ENCODE assay signal across 13 mouse cellular contexts in genomic region chr6:122762952-122763700, GRCm38 (mm10). TPM values are rescaled to one million over a fixed set of nuclear protein-coding genes. Genes with fewer than 3 reads are reported as not detected.
DNase-seq lines count a peak whose midpoint lies in the region; ATAC-seq and TF ChIP-seq lines count a peak whose summit lies in the region.
"Had no signal": no experiment of that assay in that cellular context is flagged by ENCODE, and none has a peak within 500 bp of the region (broad histone marks: within the 10 kb centered on the region; RNA-seq: fewer than 3 reads in every experiment).

No protein-coding gene starts in this region.

- WGBS in kidney, embryonic 16.5 days: 69% methylated on average over 11 of the region's 11 CpGs

- peak overlapping the region; percentile 93 for H3K27ac ChIP-seq in left cerebral cortex, adult 2 months
- H3K27ac ChIP-seq in ES-E14 (ENCODE audit: insufficient read depth, low read depth, low read length, poor library complexity, severe bottlenecking): peak overlapping the region; percentile 98
- no peak overlapping the region for H3K27ac ChIP-seq in kidney, embryonic 16.5 days (ENCODE audit: low read length)
- H3K27ac ChIP-seq: embryonic facial prominence, embryonic 15.5 days had no signal

- H3K9ac ChIP-seq in ES-E14 (ENCODE audit: insufficient read depth, low read depth, low read length, poor library complexity, severe bottlenecking): peak overlapping the region; percentile 80
- H3K9ac ChIP-seq in kidney, embryonic 16.5 days (replicated peaks; ENCODE audit: low read length): no peak overlapping the region
- H3K9ac ChIP-seq: embryonic facial prominence, embryonic 15.5 days had no signal

- no peaks in the 10 kb centered on the region for H3K9me3 ChIP-seq in ES-E14 (ENCODE audit: control insufficient read depth, insufficient read depth, low read depth, low read length)
- no peaks in the 10 kb centered on the region for H3K9me3 ChIP-seq in kidney, embryonic 16.5 days (ENCODE audit: low read length)
- H3K9me3 ChIP-seq: embryonic facial prominence, embryonic 15.5 days; neural tube, embryonic 13.5 days had no signal

- peak; percentile 33 for ATAC-seq in megakaryocyte, adult 5-6 weeks (ENCODE audit: poor library complexity, severe bottlenecking)
- ATAC-seq in kidney, embryonic 16.5 days (ENCODE audit: low FRiP score, low TSS enrichment): no peak

- no peaks in the 10 kb centered on the region for H3K36me3 ChIP-seq in ES-E14 (ENCODE audit: control insufficient read depth, insufficient read depth, low read length, poor library complexity, severe bottlenecking)
- no peaks in the 10 kb centered on the region for H3K36me3 ChIP-seq in kidney, embryonic 16.5 days (ENCODE audit: insufficient read depth, low read length)
- H3K36me3 ChIP-seq: embryonic facial prominence, embryonic 15.5 days; neural tube, embryonic 13.5 days had no signal

- H3K4me3 ChIP-seq in left cerebral cortex, adult 2 months: no peak overlapping the region
- H3K4me3 ChIP-seq in ES-E14 (ENCODE audit: insufficient read depth in 1 of 2, low read depth in 1 of 2, low read length in 2 of 2, poor library complexity in 1 of 2, severe bottlenecking in 1 of 2): peak overlapping the region in 1 of 2 experiments; percentile 61; a peak in 2 of 4 replicates
- H3K4me3 ChIP-seq in kidney, embryonic 16.5 days (ENCODE audit: low read length): no peak overlapping the region

- no peak for TF ChIP-seq CTCF in left cerebral cortex, adult 2 months (IDR thresholded peaks at IDR 0.05)

- in situ Hi-C loops in ES-E14 (cut with MboI; ENCODE audit: low sequenced_read_pairs in 2 of 2, unreplicated experiment in 2 of 2): no loop called here

- peaks cover 24% of the 10 kb centered on the region for H3K27me3 ChIP-seq in kidney, embryonic 16.5 days (ENCODE audit: insufficient read depth, low read length)

- intact Hi-C loops in left cerebral cortex, adult 2 months (cut with DNase I): no loop called here
- intact Hi-C loops in left cerebral cortex, postnatal 36 days (cut with DNase I): loop anchor here (5.0 kb wide), 1 partner anchor 49 kb away; no protein-coding TSS in a partner anchor

- no peak for DNase-seq in left cerebral cortex, adult 2 months (ENCODE audit: extremely low spot score in 1 of 2, low spot score in 2 of 2)
- DNase-seq in left cerebral cortex, postnatal 36 days (ENCODE audit: low spot score in 2 of 2): no peak
- no peak for DNase-seq in ES-E14 (ENCODE audit: low read depth, low spot score)
- DNase-seq in c-Kit-positive CD71-positive TER-119-negative erythroid progenitor cells, embryonic 14.5 days (ENCODE audit: low read depth): peak; percentile 77
- DNase-seq in urinary bladder, adult 2 months (ENCODE audit: low spot score): no peak
- DNase-seq: gastrocnemius, postnatal 25 days; kidney, adult 11 months; lung, postnatal 10 days; thymus, postnatal 36 days had no signal

- H3K4me2 ChIP-seq in kidney, embryonic 16.5 days (replicated peaks; ENCODE audit: low read depth, low read length): no peak overlapping the region

- H3K4me1 ChIP-seq in ES-E14 (ENCODE audit: control insufficient read depth in 2 of 2, insufficient read depth in 2 of 2, low read length in 2 of 2, poor library complexity in 1 of 2): peaks cover 3 to 18% of the 10 kb centered on the region in 2 experiments; a peak in 2 of 4 replicates
- H3K4me1 ChIP-seq in kidney, embryonic 16.5 days (ENCODE audit: insufficient read depth, low read length): peaks cover 17% of the 10 kb centered on the region

TF ChIP-seq in ES-E14, 5 proteins besides CTCF, POLR2A, EP300 and RAD21:
- TF ChIP-seq MAFK (IDR thresholded peaks at IDR 0.05; ENCODE audit: insufficient read depth, low read depth, low read length) (no peak), ZC3H11A (IDR thresholded peaks at IDR 0.05; ENCODE audit: borderline replicate concordance, low read depth, low read length) (no peak), CHD2 (IDR thresholded peaks at IDR 0.05; ENCODE audit: low read depth, low read length) (no peak), HCFC1 (IDR thresholded peaks at IDR 0.05; ENCODE audit: borderline replicate concordance, insufficient read depth, low read length) (no peak), ZNF384 (IDR thresholded peaks at IDR 0.05; ENCODE audit: low read depth, low read length) (no peak)

RNA-seq across cellular contexts. Expression of gene Slc2a3, which starts 38.3 kb away (rescaled TPM):
- 100 to 1,000 TPM; 111 to 128 TPM for total RNA-seq in left cerebral cortex, adult 2 months (2021)
- 100 to 1,000 TPM; 125 to 138 TPM for total RNA-seq in left cerebral cortex, postnatal 36 days (2021)
- 890 and 1,987 TPM in 2 replicates for total RNA-seq in ES-E14 (2012; rRNA removed)
- total RNA-seq in megakaryocyte, adult 5-6 weeks (2015): 44.5 and 48.4 TPM in 2 replicates
- total RNA-seq in megakaryocyte, adult 5-6 weeks (2017): 51.4 and 63.5 TPM in 2 replicates
- 5.1 and 5.9 TPM in 2 replicates for polyA plus RNA-seq in urinary bladder, adult 2 months (2012; rRNA removed)
- 8.6 and 9.6 TPM in 2 replicates for polyA plus RNA-seq in kidney, embryonic 16.5 days (2015; fragmentation: Nextera tagmentation; extraction: Ambion mirVana)

RNA-seq across cellular contexts. Expression of gene Nanog, which starts 55.8 kb away (rescaled TPM):
- total RNA-seq in left cerebral cortex, adult 2 months (2021): not detected
- total RNA-seq in left cerebral cortex, postnatal 36 days (2021): not detected
- 89.3 and 138 TPM in 2 replicates for total RNA-seq in ES-E14 (2012; rRNA removed)
- total RNA-seq in megakaryocyte, adult 5-6 weeks (2015): not detected in 2 replicates
- total RNA-seq in megakaryocyte, adult 5-6 weeks (2017): not detected in 2 replicates
- 0.07 and 0.12 TPM in 2 replicates for polyA plus RNA-seq in urinary bladder, adult 2 months (2012; rRNA removed)
- 0.12 TPM in 1 of 2 replicates, not detected in the other for polyA plus RNA-seq in kidney, embryonic 16.5 days (2015; fragmentation: Nextera tagmentation; extraction: Ambion mirVana)
- total RNA-seq: gastrocnemius, postnatal 25 days had no signal

RNA-seq across cellular contexts. Expression of gene Foxj2, which starts 56.6 kb away (rescaled TPM):
- total RNA-seq in left cerebral cortex, adult 2 months (2021): 10 to 100 TPM; 28.4 to 29.2 TPM
- 10 to 100 TPM; 28.8 to 30.3 TPM for total RNA-seq in left cerebral cortex, postnatal 36 days (2021)
- total RNA-seq in ES-E14 (2012; rRNA removed): 1.3 and 1.7 TPM in 2 replicates
- 35.6 and 43.1 TPM in 2 replicates for total RNA-seq in megakaryocyte, adult 5-6 weeks (2015)
- 10.2 and 16.1 TPM in 2 replicates for total RNA-seq in megakaryocyte, adult 5-6 weeks (2017)
- polyA plus RNA-seq in urinary bladder, adult 2 months (2012; rRNA removed): 7.2 and 15.7 TPM in 2 replicates
- 5.8 and 6.4 TPM in 2 replicates for polyA plus RNA-seq in kidney, embryonic 16.5 days (2015; fragmentation: Nextera tagmentation; extraction: Ambion mirVana)

Comparison
In these comparisons a context has a peak if more than half of its experiments do, and no peak if none do; other contexts are left out.
1. RNA of gene Nanog, which starts 55.8 kb away (total RNA-seq): 89.3 to 138 TPM in ES-E14; not detected in left cerebral cortex, postnatal 36 days, not detected in left cerebral cortex, adult 2 months and not detected in megakaryocyte, adult 5-6 weeks; every median in the first group is over 10 times any median in the second.